Comparison of ENCODE assay signal across 8 mouse cellular contexts in the genomic region with DNA sequence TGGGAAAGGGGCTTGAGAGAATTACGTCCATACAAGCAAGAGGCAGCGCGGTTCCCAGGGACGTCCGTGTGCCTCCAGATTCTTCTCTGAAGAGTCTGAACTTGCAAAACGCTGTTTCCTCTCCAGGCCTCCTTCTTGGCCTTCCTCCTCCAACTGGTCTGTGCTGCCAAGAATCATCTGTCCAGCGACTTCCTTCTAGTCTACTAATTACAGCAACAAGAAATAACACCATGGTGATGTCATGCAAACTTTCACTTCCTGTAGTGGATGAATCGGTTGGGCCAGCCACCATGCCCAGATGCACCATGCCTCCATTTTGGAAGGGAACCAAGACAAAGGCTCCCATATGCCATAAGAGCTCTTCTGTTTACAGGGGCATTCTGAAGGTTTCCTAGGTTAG.
DNase-seq lines count a peak whose midpoint lies in the region; ATAC-seq and TF ChIP-seq lines count a peak whose summit lies in the region.

No protein-coding gene starts in this region.

- H3K9me3 ChIP-seq in heart, postnatal 0 days (replicated peaks; ENCODE audit: control insufficient read depth, low read length), result no peaks in the 10 kb centered on the region
- no peaks in the 10 kb centered on the region for H3K9me3 ChIP-seq in liver, embryonic 14.5 days (ENCODE audit: control insufficient read depth, low read length)
- no peaks in the 10 kb centered on the region for H3K9me3 ChIP-seq in hindbrain, embryonic 14.5 days (ENCODE audit: control insufficient read depth, low read length)

- H3K9ac ChIP-seq in heart, postnatal 0 days (replicated peaks; ENCODE audit: low read depth, low read length), result no peak overlapping the region
- no peak overlapping the region for H3K9ac ChIP-seq in liver, embryonic 14.5 days (replicated peaks)
- no peak overlapping the region for H3K9ac ChIP-seq in hindbrain, embryonic 14.5 days

- TF ChIP-seq CTCF in heart, postnatal 0 days (IDR thresholded peaks at IDR 0.05; ENCODE audit: low read depth), result no peak
- no peak for TF ChIP-seq CTCF in liver, embryonic 14.5 days (IDR thresholded peaks at IDR 0.05; ENCODE audit: low read depth)

- peak; percentile 13 to 39 for DNase-seq in spleen, postnatal 36 days (ENCODE audit: low spot score in 2 of 2)
- no peak for DNase-seq in spleen, postnatal 14 days (ENCODE audit: low spot score in 2 of 2)
- peak; percentile 77 for DNase-seq in heart, postnatal 0 days (ENCODE audit: low spot score)
- peak in 1 of 3 experiments; percentile 23 for DNase-seq in liver, embryonic 14.5 days (ENCODE audit: low read depth in 3 of 3, low spot score in 3 of 3)
- no peak for DNase-seq in layer of hippocampus, postnatal 14 days (ENCODE audit: low spot score in 2 of 2)
- no peak for DNase-seq in hindbrain, embryonic 14.5 days (ENCODE audit: low spot score)
- DNase-seq in urinary bladder, postnatal 4 days (ENCODE audit: low spot score in 2 of 2), result no peak

- peak overlapping the region; percentile 83 for H3K27ac ChIP-seq in heart, postnatal 0 days (ENCODE audit: low read depth)
- H3K27ac ChIP-seq in liver, embryonic 14.5 days, result no peak overlapping the region
- H3K27ac ChIP-seq in hindbrain, embryonic 14.5 days, result no peak overlapping the region

- H3K4me2 ChIP-seq in heart, postnatal 0 days (ENCODE audit: low read depth, low read length), result 0 out of 2 replicates have a peak overlapping the region, but pooled peaks have one; percentile 17
- no peak overlapping the region for H3K4me2 ChIP-seq in liver, embryonic 14.5 days (ENCODE audit: low read depth)
- no peak overlapping the region for H3K4me2 ChIP-seq in hindbrain, embryonic 14.5 days (replicated peaks)

- no peaks in the 10 kb centered on the region for H3K27me3 ChIP-seq in heart, postnatal 0 days (ENCODE audit: control insufficient read depth, insufficient read depth, low read length)
- H3K27me3 ChIP-seq in liver, embryonic 14.5 days (ENCODE audit: control insufficient read depth, insufficient read depth, low read length), result no peaks in the 10 kb centered on the region
- H3K27me3 ChIP-seq in hindbrain, embryonic 14.5 days (ENCODE audit: control insufficient read depth, insufficient read depth, low read length), result no peaks in the 10 kb centered on the region

- H3K4me3 ChIP-seq in heart, postnatal 0 days (ENCODE audit: low read depth, low read length), result no peak overlapping the region
- H3K4me3 ChIP-seq in liver, embryonic 14.5 days (ENCODE audit: insufficient read depth in 1 of 2, low read depth in 2 of 2, low read length in 2 of 2), result no peak overlapping the region
- H3K4me3 ChIP-seq in hindbrain, embryonic 14.5 days (replicated peaks; ENCODE audit: low read length), result no peak overlapping the region

- no peaks in the 10 kb centered on the region for H3K36me3 ChIP-seq in heart, postnatal 0 days (replicated peaks; ENCODE audit: control insufficient read depth, insufficient read depth, low read length)
- H3K36me3 ChIP-seq in liver, embryonic 14.5 days (replicated peaks; ENCODE audit: control insufficient read depth, insufficient read depth, low read depth), result no peaks in the 10 kb centered on the region
- H3K36me3 ChIP-seq in hindbrain, embryonic 14.5 days (replicated peaks; ENCODE audit: control insufficient read depth, insufficient read depth), result peaks cover 12% of the 10 kb centered on the region

- WGBS in heart, postnatal 0 days, result 51% methylated on average over 8 of the region's 8 CpGs
- 44% methylated on average over 8 of the region's 8 CpGs for WGBS in liver, embryonic 14.5 days (ENCODE audit: insufficient replicate concordance)
- WGBS in hindbrain, embryonic 14.5 days, result 85% methylated on average over 8 of the region's 8 CpGs

- peak; percentile 73 for ATAC-seq in heart, postnatal 0 days (ENCODE audit: insufficient read depth, low read depth)
- peak; percentile 28; the same call in 1 of the 2 replicates for ATAC-seq in liver, embryonic 14.5 days (ENCODE audit: insufficient read depth)
- ATAC-seq in erythroid progenitor cell, adult 5-6 weeks (replicated peaks; ENCODE audit: low FRiP score, poor library complexity, severe bottlenecking), result no peak
- no peak for ATAC-seq in hindbrain, embryonic 14.5 days (ENCODE audit: low FRiP score)

- no peak for TF ChIP-seq EP300 in heart, postnatal 0 days (IDR thresholded peaks at IDR 0.05; ENCODE audit: low read depth)
- TF ChIP-seq EP300 in liver, embryonic 14.5 days (IDR thresholded peaks at IDR 0.05; ENCODE audit: low read depth), result no peak

- H3K4me1 ChIP-seq in heart, postnatal 0 days (ENCODE audit: control insufficient read depth, insufficient read depth), result peaks cover 25% of the 10 kb centered on the region
- H3K4me1 ChIP-seq in liver, embryonic 14.5 days (replicated peaks; ENCODE audit: control insufficient read depth in 2 of 2, insufficient read depth in 2 of 2, low read length in 1 of 2), result peaks cover 0 to 9% of the 10 kb centered on the region in 2 experiments; a peak in 1 of 4 replicates
- peaks cover 9% of the 10 kb centered on the region; the same call in 1 of the 2 replicates for H3K4me1 ChIP-seq in hindbrain, embryonic 14.5 days (replicated peaks; ENCODE audit: control insufficient read depth, insufficient read depth, low read length)

Comparison
In these comparisons a context has a peak if more than half of its experiments do, and no peak if none do; other contexts are left out.
1. DNase-seq: peak in spleen, postnatal 36 days (2 of 2) and heart, postnatal 0 days (single experiment); none in spleen, postnatal 14 days (0 of 2), layer of hippocampus, postnatal 14 days (0 of 2), hindbrain, embryonic 14.5 days (single experiment) and urinary bladder, postnatal 4 days (0 of 2).
2. ATAC-seq: peak in heart, postnatal 0 days (single experiment) and liver, embryonic 14.5 days (single experiment); none in erythroid progenitor cell, adult 5-6 weeks (single experiment) and hindbrain, embryonic 14.5 days (single experiment).